Mouse (Mus musculus) heart, postnatal 0 days (tissue): ENCODE data around the gene Gm42688.

Experiments
- CTCF ChIP-seq: IDR thresholded peaks from 2 replicates; pipeline ENCODE4 v1.5.1; 2016; ENCODE audit warnings: antibody characterized with exemption, control low read depth, low read depth
- EP300 ChIP-seq: IDR thresholded peaks from 2 replicates; pipeline ENCODE4 v1.6.1; 2016; ENCODE audit warnings: antibody characterized with exemption, low read depth

GRCm38 (mm10) chr6:83140044-83140443 lies 38.6 kb downstream of the Gm42688 start:
- TF ChIP-seq CTCF (no peak), EP300 (no peak)
